Comparison of ENCODE assay signal across 8 mouse cellular contexts in the genomic region with DNA sequence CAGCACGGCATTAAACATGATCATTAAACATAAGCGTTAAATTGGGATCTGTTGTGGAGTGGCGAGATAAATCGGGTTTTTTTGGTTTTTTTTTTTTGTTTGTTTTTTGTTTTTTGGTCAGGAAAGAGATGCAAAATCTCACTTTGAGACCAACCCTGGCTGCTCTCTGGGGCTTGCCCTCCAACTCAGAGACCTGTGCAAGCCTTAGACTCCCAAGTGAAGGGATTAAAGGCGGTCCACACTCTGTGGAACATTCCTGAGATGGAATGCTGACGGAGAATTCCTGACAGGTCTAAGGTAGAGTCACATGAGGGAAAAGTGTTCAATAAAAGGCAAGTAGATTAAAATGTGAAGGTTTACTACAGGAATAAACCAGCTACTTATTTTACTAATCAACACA. TPM values are rescaled to one million over a fixed set of nuclear protein-coding genes. Genes with fewer than 3 reads are reported as not detected.
A peak's percentile ranks its signal among the peaks of the same experiment; 100 is the strongest.
DNase-seq lines count a peak whose midpoint lies in the region; ATAC-seq and TF ChIP-seq lines count a peak whose summit lies in the region.

No protein-coding gene starts in this region.

- no peak for ATAC-seq in embryonic facial prominence, embryonic 14.5 days (ENCODE audit: low read depth)
- ATAC-seq in kidney, embryonic 15.5 days (replicated peaks; ENCODE audit: low FRiP score): no peak
- peak; percentile 16; the same call in 1 of the 2 replicates for ATAC-seq in midbrain, embryonic 16.5 days
- no peak for ATAC-seq in cerebellum, adult (ENCODE audit: insufficient number of reproducible peaks, low FRiP score, low TSS enrichment)

- peak overlapping the region; percentile 66 for H3K4me2 ChIP-seq in embryonic facial prominence, embryonic 14.5 days (ENCODE audit: low read depth, low read length)
- peak overlapping the region; percentile 76 for H3K4me2 ChIP-seq in kidney, embryonic 15.5 days
- peak overlapping the region; percentile 72 for H3K4me2 ChIP-seq in midbrain, embryonic 16.5 days (ENCODE audit: low read length)

- intact Hi-C loops in left cerebral cortex, adult 2 months (cut with DNase I): loop anchor here (2.0 kb wide), 1 partner anchor 51 kb away; no protein-coding TSS in a partner anchor

- no peaks in the 10 kb centered on the region for H3K27me3 ChIP-seq in embryonic facial prominence, embryonic 14.5 days (replicated peaks; ENCODE audit: control insufficient read depth, insufficient read depth, low read length)
- no peaks in the 10 kb centered on the region for H3K27me3 ChIP-seq in kidney, embryonic 15.5 days
- no peaks in the 10 kb centered on the region for H3K27me3 ChIP-seq in midbrain, embryonic 16.5 days (ENCODE audit: control insufficient read depth, insufficient read depth, low read depth, low read length)

- no peaks in the 10 kb centered on the region for H3K9me3 ChIP-seq in embryonic facial prominence, embryonic 14.5 days (ENCODE audit: control insufficient read depth, low read length)
- H3K9me3 ChIP-seq in kidney, embryonic 15.5 days (replicated peaks): no peaks in the 10 kb centered on the region
- no peaks in the 10 kb centered on the region for H3K9me3 ChIP-seq in midbrain, embryonic 16.5 days (replicated peaks; ENCODE audit: control insufficient read depth, low read length, poor library complexity, severe bottlenecking)

- DNase-seq in left cerebral cortex, adult 2 months (ENCODE audit: extremely low spot score in 1 of 2, low spot score in 2 of 2): no peak
- DNase-seq in left cerebral cortex, adult 9 months (ENCODE audit: low spot score in 2 of 2): no peak
- peak; percentile 12 for DNase-seq in embryonic facial prominence, embryonic 14.5 days (ENCODE audit: low spot score)
- no peak for DNase-seq in MN1 (ENCODE audit: low spot score)
- DNase-seq in gastrocnemius, postnatal 10 days: no peak

- 5% methylated on average over 6 of the region's 6 CpGs for WGBS in embryonic facial prominence, embryonic 14.5 days
- 8% methylated on average over 6 of the region's 6 CpGs for WGBS in kidney, embryonic 15.5 days
- under 1% methylated on average over 6 of the region's 6 CpGs for WGBS in midbrain, embryonic 16.5 days

- H3K27ac ChIP-seq in left cerebral cortex, adult 2 months: peak overlapping the region; percentile 95
- H3K27ac ChIP-seq in embryonic facial prominence, embryonic 14.5 days (replicated peaks; ENCODE audit: low read depth, low read length): peak overlapping the region; percentile 91; the same call in 1 of the 2 replicates
- peak overlapping the region; percentile 94 for H3K27ac ChIP-seq in kidney, embryonic 15.5 days
- H3K27ac ChIP-seq in midbrain, embryonic 16.5 days (ENCODE audit: low read length): peak overlapping the region; percentile 85

- H3K36me3 ChIP-seq in embryonic facial prominence, embryonic 14.5 days (ENCODE audit: control insufficient read depth, insufficient read depth, low read length): peaks cover 6% of the 10 kb centered on the region; the same call in 1 of the 2 replicates
- H3K36me3 ChIP-seq in kidney, embryonic 15.5 days: peaks cover 6% of the 10 kb centered on the region
- no peaks in the 10 kb centered on the region for H3K36me3 ChIP-seq in midbrain, embryonic 16.5 days (ENCODE audit: control insufficient read depth, insufficient read depth, low read length)

- peak overlapping the region; percentile 94 for H3K9ac ChIP-seq in embryonic facial prominence, embryonic 14.5 days (ENCODE audit: low read depth, low read length)
- peak overlapping the region; percentile 93 for H3K9ac ChIP-seq in kidney, embryonic 15.5 days
- H3K9ac ChIP-seq in midbrain, embryonic 16.5 days (ENCODE audit: low read depth, low read length): peak overlapping the region; percentile 70

- H3K4me3 ChIP-seq in left cerebral cortex, adult 2 months: peak overlapping the region; percentile 94
- H3K4me3 ChIP-seq in embryonic facial prominence, embryonic 14.5 days (ENCODE audit: low read depth, low read length): peak overlapping the region; percentile 87
- H3K4me3 ChIP-seq in kidney, embryonic 15.5 days (replicated peaks): peak overlapping the region; percentile 96
- H3K4me3 ChIP-seq in midbrain, embryonic 16.5 days (ENCODE audit: low read depth, low read length): peak overlapping the region; percentile 95

- TF ChIP-seq CTCF in left cerebral cortex, adult 2 months (IDR thresholded peaks at IDR 0.05): no peak

- peaks cover 16% of the 10 kb centered on the region for H3K4me1 ChIP-seq in embryonic facial prominence, embryonic 14.5 days (ENCODE audit: control insufficient read depth, insufficient read depth, low read length)
- peaks cover 20% of the 10 kb centered on the region for H3K4me1 ChIP-seq in kidney, embryonic 15.5 days
- H3K4me1 ChIP-seq in midbrain, embryonic 16.5 days (ENCODE audit: control insufficient read depth, insufficient read depth, low read length): peaks cover 17% of the 10 kb centered on the region

RNA-seq across cellular contexts. Expression of a gene that starts 0.5 kb away (rescaled TPM):
- total RNA-seq in left cerebral cortex, adult 2 months (2021): 10 to 100 TPM; 78.6 to 79.4 TPM
- 72.6 and 100 TPM in 2 replicates for polyA plus RNA-seq in embryonic facial prominence, embryonic 14.5 days (2014; fragmentation: Nextera tagmentation; extraction: Ambion mirVana)
- polyA plus RNA-seq in kidney, embryonic 15.5 days (2015; fragmentation: Nextera tagmentation; extraction: Ambion mirVana): 68.4 and 76.6 TPM in 2 replicates
- polyA plus RNA-seq in midbrain, embryonic 16.5 days (2015; fragmentation: Nextera tagmentation; extraction: Ambion mirVana): 69.3 and 79.3 TPM in 2 replicates
- total RNA-seq in gastrocnemius, postnatal 10 days (2021): 10 to 100 TPM; 45.3 to 63.2 TPM
